Mouse (Mus musculus): ENCODE data around the gene Nova1. TPM values are rescaled to one million over a fixed set of nuclear protein-coding genes. Genes with fewer than 3 reads are reported as not detected.

Gene Nova1
- polyA plus RNA-seq, 1 experiment from 2014 or later: 0.82 TPM

- Histone ChIP-seq H3K4me3 (ENCODE audit: low read depth, low read length) (no peak overlapping the region), H3K27me3 (ENCODE audit: control insufficient read depth, insufficient read depth, low read length) (no peaks in the 10 kb centered on the region), H3K36me3 (ENCODE audit: control insufficient read depth, insufficient read depth, low read length) (no peaks in the 10 kb centered on the region), H3K4me2 (replicated peaks; ENCODE audit: low read depth) (no peak overlapping the region), H3K27ac (replicated peaks) (no peak overlapping the region), H3K9me3 (ENCODE audit: control insufficient read depth, low read length) (no peaks in the 10 kb centered on the region), H3K4me1 (replicated peaks; ENCODE audit: control insufficient read depth, insufficient read depth) (no peaks in the 10 kb centered on the region), H3K9ac (ENCODE audit: low read length) (no peak overlapping the region)
- no peak for ATAC-seq (ENCODE audit: low FRiP score, low TSS enrichment)
- TF ChIP-seq EP300 (optimal IDR thresholded peaks at IDR 0.05): no peak
- TF ChIP-seq CTCF (IDR thresholded peaks at IDR 0.05; ENCODE audit: low read depth): no peak
- WGBS: 86% methylated on average over 4 of the region's 4 CpGs
- DNase-seq (ENCODE audit: low spot score): no peak
These were observed 99.7 kb downstream of the Nova1 start for GRCm38 (mm10) chr12:46719076-46719475.

GRCm38 (mm10) chr12:46710094-46710493 is 108.6 kb downstream of the Nova1 start:
- WGBS: 85% methylated on average over 2 of the region's 2 CpGs
- Histone ChIP-seq H3K4me2 (replicated peaks; ENCODE audit: low read depth) (no peak overlapping the region), H3K9ac (ENCODE audit: low read length) (no peak overlapping the region), H3K27me3 (ENCODE audit: control insufficient read depth, insufficient read depth, low read length) (no peaks in the 10 kb centered on the region), H3K4me3 (ENCODE audit: low read depth, low read length) (no peak overlapping the region), H3K27ac (replicated peaks) (no peak overlapping the region), H3K36me3 (ENCODE audit: control insufficient read depth, insufficient read depth, low read length) (no peaks in the 10 kb centered on the region), H3K4me1 (replicated peaks; ENCODE audit: control insufficient read depth, insufficient read depth) (no peaks in the 10 kb centered on the region), H3K9me3 (ENCODE audit: control insufficient read depth, low read length) (no peaks in the 10 kb centered on the region)
- TF ChIP-seq EP300 (optimal IDR thresholded peaks at IDR 0.05) (no peak), CTCF (IDR thresholded peaks at IDR 0.05; ENCODE audit: low read depth) (no peak)
- ATAC-seq (ENCODE audit: low FRiP score, low TSS enrichment): no peak
- DNase-seq (ENCODE audit: low spot score): no peak

DNA sequence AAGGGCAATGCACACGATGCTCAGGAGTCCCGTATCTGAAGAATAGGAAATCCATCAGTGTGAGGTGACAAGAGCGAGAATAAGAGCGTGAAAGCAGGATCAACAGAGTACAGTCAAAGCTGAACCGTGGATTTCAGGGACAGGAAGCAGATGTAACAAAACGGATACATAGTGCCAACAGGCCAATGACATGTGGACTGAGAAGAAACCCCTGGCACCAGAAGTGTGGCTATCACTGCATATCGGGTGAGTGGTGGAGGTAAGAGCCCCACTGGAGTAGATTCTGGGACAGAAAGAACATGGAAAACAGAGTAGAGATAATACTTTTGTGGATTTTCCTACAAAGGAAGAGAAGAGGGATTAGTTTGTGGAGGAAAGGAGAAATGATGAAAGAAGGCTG is 109.3 kb downstream of the Nova1 start:
- H3K27me3 ChIP-seq (ENCODE audit: control insufficient read depth, insufficient read depth, low read length): no peaks in the 10 kb centered on the region
- H3K9ac ChIP-seq (ENCODE audit: low read length): no peak overlapping the region
- no peaks in the 10 kb centered on the region for H3K36me3 ChIP-seq (ENCODE audit: control insufficient read depth, insufficient read depth, low read length)
- TF ChIP-seq CTCF (IDR thresholded peaks at IDR 0.05; ENCODE audit: low read depth) (no peak), EP300 (optimal IDR thresholded peaks at IDR 0.05) (no peak)
- no peak overlapping the region for H3K4me2 ChIP-seq (replicated peaks; ENCODE audit: low read depth)
- DNase-seq (ENCODE audit: low spot score) (no peak), ATAC-seq (ENCODE audit: low FRiP score, low TSS enrichment) (no peak)
- H3K4me1 ChIP-seq (replicated peaks; ENCODE audit: control insufficient read depth, insufficient read depth): no peaks in the 10 kb centered on the region
- 80% methylated on average over 7 of the region's 7 CpGs for WGBS
- no peak overlapping the region for H3K4me3 ChIP-seq (ENCODE audit: low read depth, low read length)
- H3K9me3 ChIP-seq (ENCODE audit: control insufficient read depth, low read length): no peaks in the 10 kb centered on the region
- no peak overlapping the region for H3K27ac ChIP-seq (replicated peaks)

DNA sequence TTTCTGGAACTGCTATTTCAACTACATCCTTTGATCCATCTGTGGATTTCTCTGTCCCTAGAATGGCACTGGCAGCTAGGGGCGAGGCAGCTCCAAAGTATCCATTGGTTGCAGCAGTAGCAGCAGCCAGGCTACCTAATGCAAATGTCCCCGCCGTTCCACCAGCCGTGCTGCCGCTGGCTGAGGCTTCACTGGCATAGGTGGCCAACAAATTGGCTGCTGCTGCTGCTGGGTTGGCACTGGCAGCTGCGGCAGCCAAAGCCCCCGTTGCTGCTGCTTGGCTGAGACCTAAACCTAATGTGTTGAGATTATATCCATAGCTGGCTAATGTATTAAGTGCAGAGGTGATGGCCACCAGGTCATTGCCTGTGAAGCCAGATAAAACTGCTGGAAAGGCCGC is 118.5 kb downstream of the Nova1 start:
- Histone ChIP-seq H3K27me3 (ENCODE audit: control insufficient read depth, insufficient read depth, low read length) (no peaks in the 10 kb centered on the region), H3K4me1 (replicated peaks; ENCODE audit: control insufficient read depth, insufficient read depth) (no peaks in the 10 kb centered on the region), H3K27ac (replicated peaks) (no peak overlapping the region), H3K4me2 (replicated peaks; ENCODE audit: low read depth) (no peak overlapping the region), H3K4me3 (ENCODE audit: low read depth, low read length) (no peak overlapping the region), H3K9ac (ENCODE audit: low read length) (no peak overlapping the region), H3K9me3 (ENCODE audit: control insufficient read depth, low read length) (no peaks in the 10 kb centered on the region), H3K36me3 (ENCODE audit: control insufficient read depth, insufficient read depth, low read length) (no peaks in the 10 kb centered on the region)
- 88% methylated on average over 8 of the region's 8 CpGs for WGBS
- TF ChIP-seq CTCF (IDR thresholded peaks at IDR 0.05; ENCODE audit: low read depth): no peak
- no peak for TF ChIP-seq EP300 (optimal IDR thresholded peaks at IDR 0.05)
- DNase-seq (ENCODE audit: low spot score) (no peak), ATAC-seq (ENCODE audit: low FRiP score, low TSS enrichment) (no peak)

DNA sequence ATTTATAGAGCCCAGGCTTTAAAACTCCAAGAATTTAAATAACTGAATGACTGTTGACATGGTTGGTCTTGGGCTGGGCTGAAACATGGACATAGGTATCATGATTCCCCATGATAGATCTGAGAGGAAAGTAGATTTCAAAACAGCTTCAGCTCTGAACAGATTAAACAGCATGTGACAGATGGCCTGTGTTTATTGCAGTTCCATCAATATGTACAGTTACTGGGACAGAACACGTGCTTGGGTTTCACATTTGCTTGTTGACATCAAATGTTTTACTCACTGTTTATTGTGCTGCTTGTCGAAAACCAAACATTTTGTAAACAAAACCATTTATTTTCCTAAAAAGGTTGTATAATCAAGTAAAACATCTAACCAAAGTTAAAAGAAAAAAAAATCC is 142.4 kb downstream of the Nova1 start:
- Histone ChIP-seq H3K36me3 (ENCODE audit: control insufficient read depth, insufficient read depth, low read length) (no peaks in the 10 kb centered on the region), H3K4me1 (replicated peaks; ENCODE audit: control insufficient read depth, insufficient read depth) (no peaks in the 10 kb centered on the region), H3K27ac (replicated peaks) (no peak overlapping the region), H3K9me3 (ENCODE audit: control insufficient read depth, low read length) (no peaks in the 10 kb centered on the region), H3K9ac (ENCODE audit: low read length) (no peak overlapping the region), H3K4me2 (replicated peaks; ENCODE audit: low read depth) (no peak overlapping the region), H3K4me3 (ENCODE audit: low read depth, low read length) (no peak overlapping the region), H3K27me3 (ENCODE audit: control insufficient read depth, insufficient read depth, low read length) (no peaks in the 10 kb centered on the region)
- DNase-seq (ENCODE audit: low spot score): no peak
- no peak for ATAC-seq (ENCODE audit: low FRiP score, low TSS enrichment)
- TF ChIP-seq EP300 (optimal IDR thresholded peaks at IDR 0.05) (no peak), CTCF (IDR thresholded peaks at IDR 0.05; ENCODE audit: low read depth) (no peak)
- WGBS: 61% methylated on average over 2 of the region's 2 CpGs

DNA sequence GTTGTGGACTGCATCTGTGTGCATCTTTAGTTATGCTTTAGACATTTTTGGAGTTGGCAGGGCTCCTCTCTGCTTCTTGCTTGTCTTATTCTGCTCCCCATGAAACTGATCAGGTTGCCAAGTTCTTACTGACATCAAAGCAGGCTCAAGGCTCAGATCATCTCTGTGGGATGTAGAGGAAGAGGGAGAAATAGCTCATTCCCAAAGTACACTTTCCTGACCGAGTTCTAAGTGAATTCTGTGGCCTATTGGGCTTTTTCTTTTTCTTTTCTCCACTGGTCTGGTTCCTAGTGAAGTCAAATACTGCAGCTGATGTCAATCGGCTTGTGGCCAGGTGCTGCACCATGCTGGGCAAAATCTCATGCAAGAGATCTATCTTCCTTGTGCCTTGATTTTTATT is 152.0 kb downstream of the Nova1 start:
- no peaks in the 10 kb centered on the region for H3K36me3 ChIP-seq (ENCODE audit: control insufficient read depth, insufficient read depth, low read length)
- no peak overlapping the region for H3K4me2 ChIP-seq (replicated peaks; ENCODE audit: low read depth)
- no peak overlapping the region for H3K4me3 ChIP-seq (ENCODE audit: low read depth, low read length)
- no peaks in the 10 kb centered on the region for H3K27me3 ChIP-seq (ENCODE audit: control insufficient read depth, insufficient read depth, low read length)
- no peaks in the 10 kb centered on the region for H3K4me1 ChIP-seq (replicated peaks; ENCODE audit: control insufficient read depth, insufficient read depth)
- no peak overlapping the region for H3K27ac ChIP-seq (replicated peaks)
- 48% methylated on average over 2 of the region's 2 CpGs for WGBS
- TF ChIP-seq EP300 (optimal IDR thresholded peaks at IDR 0.05): no peak
- TF ChIP-seq CTCF (IDR thresholded peaks at IDR 0.05; ENCODE audit: low read depth): no peak
- no peaks in the 10 kb centered on the region for H3K9me3 ChIP-seq (ENCODE audit: control insufficient read depth, low read length)
- H3K9ac ChIP-seq (ENCODE audit: low read length): no peak overlapping the region
- DNase-seq (ENCODE audit: low spot score) (no peak), ATAC-seq (ENCODE audit: low FRiP score, low TSS enrichment) (no peak)

All from stomach, postnatal 0 days (tissue).